Mouse (Mus musculus): ENCODE data around the gene 1700003E16Rik. TPM values are rescaled to one million over a fixed set of nuclear protein-coding genes. Genes with fewer than 3 reads are reported as not detected.

Gene 1700003E16Rik
- polyA plus RNA-seq, 1 experiment from 2014 or later, result 0.96 TPM

- peak overlapping the region; percentile 43; the same call in 1 of the 2 replicates for H3K9ac ChIP-seq (ENCODE audit: low read depth, low read length)
- H3K36me3 ChIP-seq (ENCODE audit: control insufficient read depth, insufficient read depth, low read length), result no peaks in the 10 kb centered on the region
- peaks cover 20% of the 10 kb centered on the region for H3K27me3 ChIP-seq (ENCODE audit: control insufficient read depth, insufficient read depth, low read length)
- WGBS, result under 1% methylated on average over 8 of the region's 8 CpGs
- peak overlapping the region; percentile 38 for H3K4me3 ChIP-seq (ENCODE audit: low read length)
- H3K9me3 ChIP-seq (ENCODE audit: control insufficient read depth, low read length), result no peaks in the 10 kb centered on the region
- H3K4me2 ChIP-seq (replicated peaks; ENCODE audit: low read depth, low read length), result peak overlapping the region; percentile 61
- H3K4me1 ChIP-seq (ENCODE audit: control insufficient read depth, insufficient read depth, low read length), result peaks cover 29% of the 10 kb centered on the region
- no peak; the same call in 1 of the 2 replicates for ATAC-seq (ENCODE audit: low FRiP score, low TSS enrichment)
- no peak overlapping the region for H3K27ac ChIP-seq (ENCODE audit: low read depth, low read length)
Observed at GRCm38 (mm10) chr6:83162701-83163100, 6.5 kb downstream of the 1700003E16Rik start.

- WGBS, result 5% methylated on average over 6 of the region's 6 CpGs
- Histone ChIP-seq H3K4me2 (replicated peaks; ENCODE audit: low read depth, low read length) (peak overlapping the region; percentile 88), H3K27me3 (ENCODE audit: control insufficient read depth, insufficient read depth, low read length) (peaks cover 20% of the 10 kb centered on the region), H3K4me1 (ENCODE audit: control insufficient read depth, insufficient read depth, low read length) (peaks cover 29% of the 10 kb centered on the region), H3K36me3 (ENCODE audit: control insufficient read depth, insufficient read depth, low read length) (no peaks in the 10 kb centered on the region), H3K4me3 (ENCODE audit: low read length) (peak overlapping the region; percentile 93), H3K9ac (ENCODE audit: low read depth, low read length) (peak overlapping the region; percentile 82), H3K9me3 (ENCODE audit: control insufficient read depth, low read length) (no peaks in the 10 kb centered on the region), H3K27ac (ENCODE audit: low read depth, low read length) (peak overlapping the region; percentile 74)
- ATAC-seq (ENCODE audit: low FRiP score, low TSS enrichment), result no peak
Observed at GRCm38 (mm10) chr6:83165026-83165606, 8.9 kb downstream of the 1700003E16Rik start.

GRCm38 (mm10) chr6:83165607-83166242 is 9.5 kb downstream of the 1700003E16Rik start, which contains the start of gene Dctn1:
TSS of gene Dctn1 (plus strand) at chr6:83165920.
- WGBS, result under 1% methylated on average over 56 of the region's 58 CpGs
- Histone ChIP-seq H3K9me3 (ENCODE audit: control insufficient read depth, low read length) (no peaks in the 10 kb centered on the region), H3K27me3 (ENCODE audit: control insufficient read depth, insufficient read depth, low read length) (peaks cover 17% of the 10 kb centered on the region), H3K9ac (ENCODE audit: low read depth, low read length) (peak within 1 kb of the TSS; percentile 82), H3K4me2 (replicated peaks; ENCODE audit: low read depth, low read length) (peak within 1 kb of the TSS; percentile 88), H3K27ac (ENCODE audit: low read depth, low read length) (peak within 1 kb of the TSS; percentile 74), H3K36me3 (ENCODE audit: control insufficient read depth, insufficient read depth, low read length) (no peaks in the 10 kb centered on the region), H3K4me1 (ENCODE audit: control insufficient read depth, insufficient read depth, low read length) (peaks cover 29% of the 10 kb centered on the region), H3K4me3 (ENCODE audit: low read length) (peak within 1 kb of the TSS; percentile 93)
- ATAC-seq (ENCODE audit: low FRiP score, low TSS enrichment), result peak; percentile 85

GRCm38 (mm10) chr6:83166243-83166630 is 10.0 kb downstream of the 1700003E16Rik start:
- ATAC-seq (ENCODE audit: low FRiP score, low TSS enrichment), result peak; percentile 1; the same call in 1 of the 2 replicates

GRCm38 (mm10) chr6:83169872-83170271 is 13.7 kb downstream of the 1700003E16Rik start:
- peaks cover 12% of the 10 kb centered on the region for H3K4me1 ChIP-seq (ENCODE audit: control insufficient read depth, insufficient read depth, low read length)
- no peak overlapping the region for H3K4me3 ChIP-seq (ENCODE audit: low read length)
- ATAC-seq (ENCODE audit: low FRiP score, low TSS enrichment), result no peak
- H3K4me2 ChIP-seq (replicated peaks; ENCODE audit: low read depth, low read length), result no peak overlapping the region
- no peak overlapping the region for H3K9ac ChIP-seq (ENCODE audit: low read depth, low read length)
- no peaks in the 10 kb centered on the region for H3K27me3 ChIP-seq (ENCODE audit: control insufficient read depth, insufficient read depth, low read length)
- WGBS, result 46% methylated on average over 5 of the region's 5 CpGs
- H3K36me3 ChIP-seq (ENCODE audit: control insufficient read depth, insufficient read depth, low read length), result no peaks in the 10 kb centered on the region
- H3K27ac ChIP-seq (ENCODE audit: low read depth, low read length), result no peak overlapping the region
- no peaks in the 10 kb centered on the region for H3K9me3 ChIP-seq (ENCODE audit: control insufficient read depth, low read length)

More at GRCm38 (mm10) chr6:83166243-83166630, 10.0 kb downstream of the 1700003E16Rik start:
- H3K27me3 ChIP-seq (ENCODE audit: control insufficient read depth, insufficient read depth, low read length), result peaks cover 12% of the 10 kb centered on the region
- peak overlapping the region; percentile 88 for H3K4me2 ChIP-seq (replicated peaks; ENCODE audit: low read depth, low read length)
- WGBS, result under 1% methylated on average over 12 of the region's 12 CpGs
- peak overlapping the region; percentile 82 for H3K9ac ChIP-seq (ENCODE audit: low read depth, low read length)
- peaks cover 29% of the 10 kb centered on the region for H3K4me1 ChIP-seq (ENCODE audit: control insufficient read depth, insufficient read depth, low read length)
- no peaks in the 10 kb centered on the region for H3K9me3 ChIP-seq (ENCODE audit: control insufficient read depth, low read length)
- peak overlapping the region; percentile 93 for H3K4me3 ChIP-seq (ENCODE audit: low read length)
- H3K27ac ChIP-seq (ENCODE audit: low read depth, low read length), result peak overlapping the region; percentile 74; the same call in 1 of the 2 replicates
- no peaks in the 10 kb centered on the region for H3K36me3 ChIP-seq (ENCODE audit: control insufficient read depth, insufficient read depth, low read length)

- no peak overlapping the region for H3K9ac ChIP-seq (ENCODE audit: low read depth, low read length)
- H3K27ac ChIP-seq (ENCODE audit: low read depth, low read length), result no peak overlapping the region
- ATAC-seq (ENCODE audit: low FRiP score, low TSS enrichment), result no peak
- H3K4me3 ChIP-seq (ENCODE audit: low read length), result no peak overlapping the region
- H3K27me3 ChIP-seq (ENCODE audit: control insufficient read depth, insufficient read depth, low read length), result no peaks in the 10 kb centered on the region
- no peaks in the 10 kb centered on the region for H3K9me3 ChIP-seq (ENCODE audit: control insufficient read depth, low read length)
- peaks cover 9% of the 10 kb centered on the region for H3K4me1 ChIP-seq (ENCODE audit: control insufficient read depth, insufficient read depth, low read length)
- WGBS, result 77% methylated on average over 5 of the region's 5 CpGs
- no peak overlapping the region for H3K4me2 ChIP-seq (replicated peaks; ENCODE audit: low read depth, low read length)
- H3K36me3 ChIP-seq (ENCODE audit: control insufficient read depth, insufficient read depth, low read length), result peaks cover under 1% of the 10 kb centered on the region; the same call in 1 of the 2 replicates
Observed at GRCm38 (mm10) chr6:83171063-83171462, 14.9 kb downstream of the 1700003E16Rik start.

- Histone ChIP-seq H3K4me3 (ENCODE audit: low read length) (no peak overlapping the region), H3K9me3 (ENCODE audit: control insufficient read depth, low read length) (no peaks in the 10 kb centered on the region), H3K27ac (ENCODE audit: low read depth, low read length) (no peak overlapping the region), H3K4me1 (ENCODE audit: control insufficient read depth, insufficient read depth, low read length) (no peaks in the 10 kb centered on the region; the same call in 1 of the 2 replicates), H3K4me2 (replicated peaks; ENCODE audit: low read depth, low read length) (no peak overlapping the region), H3K27me3 (ENCODE audit: control insufficient read depth, insufficient read depth, low read length) (no peaks in the 10 kb centered on the region), H3K36me3 (ENCODE audit: control insufficient read depth, insufficient read depth, low read length) (peaks cover 4% of the 10 kb centered on the region; the same call in 1 of the 2 replicates), H3K9ac (ENCODE audit: low read depth, low read length) (no peak overlapping the region)
- ATAC-seq (ENCODE audit: low FRiP score, low TSS enrichment), result no peak
- 66% methylated on average over 9 of the region's 9 CpGs for WGBS
Observed at GRCm38 (mm10) chr6:83172240-83172920, 16.2 kb downstream of the 1700003E16Rik start.

GRCm38 (mm10) chr6:83175996-83176395 is 19.8 kb downstream of the 1700003E16Rik start:
- WGBS, result 89% methylated on average over 8 of the region's 8 CpGs

More at GRCm38 (mm10) chr6:83175996-83176395, 19.8 kb downstream of the 1700003E16Rik start:
- no peaks in the 10 kb centered on the region for H3K9me3 ChIP-seq (ENCODE audit: control insufficient read depth, low read length)
- no peak overlapping the region for H3K4me3 ChIP-seq (ENCODE audit: low read length)
- peaks cover 12% of the 10 kb centered on the region for H3K4me1 ChIP-seq (ENCODE audit: control insufficient read depth, insufficient read depth, low read length)
- H3K27ac ChIP-seq (ENCODE audit: low read depth, low read length), result no peak overlapping the region
- no peak for ATAC-seq (ENCODE audit: low FRiP score, low TSS enrichment)
- no peaks in the 10 kb centered on the region for H3K27me3 ChIP-seq (ENCODE audit: control insufficient read depth, insufficient read depth, low read length)
- no peak overlapping the region for H3K4me2 ChIP-seq (replicated peaks; ENCODE audit: low read depth, low read length)
- peaks cover 4% of the 10 kb centered on the region; the same call in 1 of the 2 replicates for H3K36me3 ChIP-seq (ENCODE audit: control insufficient read depth, insufficient read depth, low read length)
- H3K9ac ChIP-seq (ENCODE audit: low read depth, low read length), result no peak overlapping the region
